ENCODE assay signal across 25 mouse cellular contexts in the genomic region with DNA sequence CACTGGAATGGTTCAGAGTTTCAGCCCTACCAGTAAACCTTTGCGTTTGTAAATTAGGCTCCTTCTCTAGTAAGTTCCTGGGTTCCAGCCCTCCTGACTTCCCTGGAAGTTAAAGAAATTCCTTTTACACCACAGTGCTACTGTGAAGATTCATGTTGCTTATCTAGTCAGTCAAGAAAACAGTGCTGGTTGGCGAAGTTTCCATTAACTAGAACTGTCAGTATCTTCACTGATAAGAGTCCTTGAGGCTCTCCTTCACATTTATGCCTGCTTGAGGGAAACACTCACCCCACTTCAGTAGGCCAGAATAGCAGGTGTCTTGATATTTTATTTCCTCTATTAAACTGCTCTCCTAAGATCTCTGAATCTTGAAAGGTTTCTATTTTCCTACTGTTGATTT.
"Had no signal": no experiment of that assay in that cellular context is flagged by ENCODE, and none has a peak within 500 bp of the region (broad histone marks: within the 10 kb centered on the region; RNA-seq: fewer than 3 reads in every experiment).

No protein-coding gene starts in this region.

- H3K4me1 ChIP-seq: embryonic facial prominence, embryonic 10.5 days; embryonic facial prominence, embryonic 12.5 days; embryonic facial prominence, embryonic 13.5 days; embryonic facial prominence, embryonic 15.5 days; forebrain, embryonic 10.5 days; forebrain, embryonic 12.5 days; forebrain, embryonic 13.5 days; forebrain, embryonic 15.5 days; heart, embryonic 10.5 days had no signal

- DNase-seq: cerebellum, adult 9-10 months; cerebellum, adult 9-11 months; cerebellum, postnatal 10 days; cerebellum, postnatal 14 days; cerebellum, postnatal 25 days; cerebellum, postnatal 36 days; embryo, embryonic 11 days; forebrain, postnatal 0 days; gastrocnemius, adult 2 months; gastrocnemius, postnatal 10 days; gastrocnemius, postnatal 14 days; gastrocnemius, postnatal 25 days; gastrocnemius, postnatal 36 days; heart, adult 18-20 months; heart, adult 2 months had no signal

- H3K27ac ChIP-seq: embryonic facial prominence, embryonic 10.5 days; embryonic facial prominence, embryonic 12.5 days; embryonic facial prominence, embryonic 13.5 days; embryonic facial prominence, embryonic 15.5 days; forebrain, embryonic 10.5 days; forebrain, embryonic 12.5 days; forebrain, embryonic 13.5 days; forebrain, embryonic 15.5 days; gastrocnemius, adult 2 months; heart, adult 2 months; heart, embryonic 10.5 days had no signal

- H3K4me3 ChIP-seq: embryonic facial prominence, embryonic 10.5 days; embryonic facial prominence, embryonic 12.5 days; embryonic facial prominence, embryonic 13.5 days; embryonic facial prominence, embryonic 15.5 days; erythroblast, embryonic 14.5 days; forebrain, embryonic 10.5 days; forebrain, embryonic 12.5 days; forebrain, embryonic 13.5 days; forebrain, embryonic 15.5 days; gastrocnemius, adult 2 months; heart, adult 2 months; heart, embryonic 10.5 days had no signal

- H3K36me3 ChIP-seq: embryonic facial prominence, embryonic 10.5 days; embryonic facial prominence, embryonic 12.5 days; embryonic facial prominence, embryonic 13.5 days; embryonic facial prominence, embryonic 15.5 days; forebrain, embryonic 10.5 days; forebrain, embryonic 12.5 days; forebrain, embryonic 15.5 days; heart, embryonic 10.5 days had no signal

- H3K27me3 ChIP-seq: embryonic facial prominence, embryonic 12.5 days; embryonic facial prominence, embryonic 13.5 days; embryonic facial prominence, embryonic 15.5 days; forebrain, embryonic 12.5 days; forebrain, embryonic 13.5 days; forebrain, embryonic 15.5 days had no signal

- H3K9ac ChIP-seq: embryonic facial prominence, embryonic 12.5 days; embryonic facial prominence, embryonic 13.5 days; embryonic facial prominence, embryonic 15.5 days; forebrain, embryonic 12.5 days; forebrain, embryonic 13.5 days; forebrain, embryonic 15.5 days; forebrain, postnatal 0 days had no signal

- H3K9me3 ChIP-seq: embryonic facial prominence, embryonic 10.5 days; embryonic facial prominence, embryonic 12.5 days; embryonic facial prominence, embryonic 13.5 days; embryonic facial prominence, embryonic 15.5 days; forebrain, embryonic 10.5 days; forebrain, embryonic 12.5 days; forebrain, embryonic 13.5 days; forebrain, embryonic 15.5 days; heart, embryonic 10.5 days had no signal
